Mouse (Mus musculus) kidney, adult 2 months (tissue): Measurements from ENCODE around the gene Sln.

ENCODE experiments used
- CTCF ChIP-seq: fragments of 200-500 bp; conservative IDR thresholded peaks from 2 replicates; pipeline ENCODE4 v1.5.1; 2011; ENCODE audit warnings: low read depth, mild to moderate bottlenecking, control low read depth, low read length, moderate library complexity, mixed read lengths; ENCODE audit not compliant: insufficient read depth, insufficient read length
- POLR2A ChIP-seq: fragments of 200-500 bp; IDR thresholded peaks from one replicate; pipeline ENCODE4 v1.6.1; 2011; ENCODE audit warnings: low read depth, low read length, control low read depth

DNA sequence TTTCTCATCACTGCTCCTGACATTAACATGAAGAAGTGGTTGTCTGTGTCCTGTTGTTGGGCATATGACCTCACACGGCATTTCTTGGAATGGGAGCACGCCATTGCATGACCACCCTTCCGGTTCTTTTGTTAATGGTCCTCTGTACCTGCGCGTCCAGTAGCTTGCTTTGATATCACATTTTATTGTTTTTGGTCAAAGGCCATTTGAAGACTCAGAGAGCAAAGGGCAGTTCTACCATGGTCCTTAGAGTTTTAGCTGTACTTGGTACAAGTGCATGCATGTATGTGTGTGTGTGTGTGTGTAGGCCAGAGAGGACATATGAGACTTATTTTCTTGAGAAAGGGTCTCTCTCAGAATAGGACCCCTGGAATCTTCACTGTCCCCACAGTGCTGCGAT lies 36.5 kb upstream of the Sln start:
- no peak for TF ChIP-seq POLR2A
- TF ChIP-seq CTCF = no peak
